Mouse (Mus musculus): ENCODE data around the gene Dph1.

Dph1 gene

DNA sequence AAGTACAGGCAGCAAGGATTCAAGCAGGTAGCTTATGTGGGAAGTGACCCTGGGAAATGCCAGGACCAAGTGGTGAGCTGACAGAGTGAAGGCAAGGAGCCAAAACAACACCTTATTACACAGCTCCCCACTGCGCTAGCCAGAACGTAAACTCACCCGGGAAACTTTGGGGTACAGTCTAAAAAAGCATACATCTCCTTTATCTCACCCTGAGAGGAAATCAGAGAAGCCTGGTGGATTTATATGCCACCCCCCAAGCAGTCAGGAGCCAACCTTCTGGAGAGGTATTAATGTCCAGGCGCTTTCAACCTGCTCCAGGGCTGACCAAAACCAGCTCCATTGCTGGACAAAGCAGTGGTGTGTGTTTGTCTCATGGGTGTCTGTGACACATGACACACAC lies 12.9 kb upstream of the Dph1 start:
- WGBS = 81% methylated on average over 4 of the region's 4 CpGs

GRCm38 (mm10) chr11:75201721-75202120 lies 10.7 kb upstream of the Dph1 start:
- 65% methylated on average over 8 of the region's 8 CpGs for WGBS

- 54% methylated on average over 12 of the region's 12 CpGs for WGBS
Measured at GRCm38 (mm10) chr11:75200935-75201334, 9.9 kb upstream of the Dph1 start.

DNA sequence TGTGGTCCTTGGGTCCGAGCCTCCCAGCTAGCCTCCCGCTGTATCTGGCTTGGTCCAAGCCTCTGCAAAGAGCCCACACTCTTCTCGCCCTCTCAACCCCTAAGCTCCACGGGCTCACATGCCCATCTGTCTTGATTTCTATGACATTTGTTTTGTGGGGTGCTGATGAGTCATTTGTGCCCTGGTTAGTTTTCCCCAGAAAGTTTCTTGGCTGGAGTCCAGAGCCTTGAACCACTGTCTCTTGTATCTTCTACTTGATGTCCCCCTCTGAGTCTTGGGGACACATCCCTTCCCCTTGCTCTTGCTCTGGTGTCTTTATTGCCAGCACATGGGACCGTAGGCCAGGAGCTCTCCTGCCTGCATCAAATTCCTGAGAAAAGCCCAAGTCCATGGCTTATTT lies 8.9 kb upstream of the Dph1 start:
- WGBS = 64% methylated on average over 5 of the region's 5 CpGs

DNA sequence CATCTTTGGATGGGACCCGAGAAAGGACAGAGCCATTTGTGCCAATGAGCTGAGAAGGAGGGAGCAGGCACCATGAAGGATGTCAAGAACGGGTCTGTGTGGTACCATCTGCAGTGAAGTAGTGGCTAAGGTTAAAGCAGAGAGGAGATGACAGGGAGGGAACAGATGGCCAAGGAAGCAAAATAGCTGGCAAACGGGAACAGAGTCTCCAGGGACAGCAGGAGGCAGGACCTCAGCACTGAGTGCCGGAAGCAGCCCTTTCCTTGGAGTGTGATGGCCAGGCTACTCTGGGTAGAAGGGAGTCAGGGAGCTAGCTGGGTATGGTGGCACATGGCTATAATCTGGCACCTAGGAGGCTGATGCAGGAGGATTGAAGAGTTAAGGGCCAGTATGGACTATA lies 7.8 kb upstream of the Dph1 start:
- WGBS = 52% methylated on average over 4 of the region's 4 CpGs

DNA sequence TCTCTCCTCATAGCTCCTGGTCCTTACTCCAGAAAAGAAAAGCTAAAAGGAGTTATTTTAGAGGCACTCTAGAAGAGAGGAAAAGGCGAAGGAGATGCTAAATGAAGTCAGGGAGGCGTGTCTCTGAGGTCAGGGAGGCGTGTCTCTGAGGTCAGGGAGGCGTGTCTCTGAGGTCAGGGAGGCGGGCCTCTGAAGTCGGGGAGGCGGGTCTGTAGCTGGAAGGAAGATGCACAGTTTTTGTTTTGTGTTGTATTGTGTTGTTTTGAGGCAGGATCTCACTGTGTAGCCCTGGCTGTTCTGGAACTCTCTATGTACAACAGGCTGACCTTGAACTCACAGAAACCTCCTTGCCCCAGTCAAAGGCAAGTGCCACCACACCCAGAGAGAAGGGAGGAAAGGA lies 6.9 kb upstream of the Dph1 start:
- WGBS = 55% methylated on average over 7 of the region's 7 CpGs

GRCm38 (mm10) chr11:75196131-75196530 lies 5.1 kb upstream of the Dph1 start:
- 57% methylated on average over 6 of the region's 6 CpGs for WGBS

GRCm38 (mm10) chr11:75194850-75195461 lies 3.9 kb upstream of the Dph1 start:
- under 1% methylated on average over 39 of the region's 39 CpGs for WGBS

- under 1% methylated on average over 52 of the region's 52 CpGs for WGBS
Measured at GRCm38 (mm10) chr11:75194121-75194849, 3.2 kb upstream of the Dph1 start.

- WGBS = 1% methylated on average over 70 of the region's 84 CpGs
Measured at GRCm38 (mm10) chr11:75193256-75194071, 2.4 kb upstream of the Dph1 start, which contains the start of gene Rtn4rl1. Rtn4rl1 (plus strand) TSS chr11:75193783.

DNA sequence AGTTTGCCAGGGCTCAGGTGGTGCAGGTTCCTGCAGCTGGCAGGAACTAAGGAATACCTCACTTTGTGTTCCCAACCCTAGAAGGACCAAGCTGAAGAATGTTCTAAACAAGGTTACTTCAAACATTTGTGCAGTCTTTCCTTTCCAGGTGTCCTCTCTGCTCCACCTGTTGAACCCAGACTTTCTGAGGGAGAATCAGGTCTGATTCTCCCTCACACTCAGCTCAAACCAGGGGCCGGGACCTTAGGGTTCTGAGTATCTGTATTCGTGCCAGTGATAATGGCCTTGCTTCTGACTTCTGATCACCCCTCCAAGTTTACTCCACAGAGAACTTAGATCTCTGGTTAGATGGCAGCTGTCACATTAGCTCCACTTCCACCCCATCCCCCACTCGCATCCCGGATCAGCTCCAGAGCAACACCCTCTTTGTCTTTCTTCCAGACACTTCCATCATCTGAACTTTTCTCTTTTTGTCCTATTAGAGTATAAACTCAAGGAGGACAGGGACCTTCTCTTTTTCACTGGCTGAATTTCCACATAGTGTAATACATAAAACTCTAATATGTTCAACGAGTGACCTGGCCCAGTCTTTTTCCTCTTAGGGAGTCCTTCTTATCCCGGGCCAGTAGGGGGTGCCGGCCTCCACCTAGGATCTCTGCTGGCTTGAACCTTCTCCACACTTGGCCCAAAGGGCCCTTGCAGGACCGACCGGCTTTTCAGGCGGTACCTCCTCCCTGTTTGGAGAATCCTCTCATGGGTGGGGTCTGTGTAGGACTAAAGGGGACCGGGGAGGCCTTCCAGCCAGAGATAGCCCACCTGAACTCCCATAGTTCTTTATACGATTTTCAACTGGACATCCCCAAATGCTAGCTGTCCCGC lies 1.5 kb upstream of the Dph1 start:
- WGBS = 22% methylated on average over 13 of the region's 13 CpGs

DNA sequence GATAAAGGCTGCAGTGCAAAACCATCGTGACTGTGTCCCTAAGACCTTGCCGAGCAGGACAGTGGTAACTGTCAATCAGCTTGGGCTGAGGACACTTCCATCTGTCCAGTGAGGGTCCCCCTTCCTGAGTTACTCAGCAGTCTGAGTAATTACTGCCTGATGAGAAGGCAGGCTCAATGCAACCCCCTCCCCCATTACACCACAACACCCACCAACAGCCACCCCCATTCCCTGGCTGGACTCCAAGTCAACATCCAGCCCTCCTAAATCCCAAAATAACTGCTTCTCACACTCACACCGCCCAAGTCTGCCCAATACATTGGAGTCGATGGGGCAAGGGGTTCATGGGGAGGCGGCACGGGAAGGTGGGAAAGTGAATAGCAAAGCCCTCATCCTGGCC lies 800 bp upstream of the Dph1 start:
- WGBS = 46% methylated on average over 6 of the region's 6 CpGs

- WGBS = 1% methylated on average over 24 of the region's 24 CpGs
Measured at GRCm38 (mm10) chr11:75190371-75190724, 693 bp downstream of the Dph1 start.

- WGBS = under 1% methylated on average over 22 of the region's 22 CpGs
Measured at GRCm38 (mm10) chr11:75189713-75190370, 1.2 kb downstream of the Dph1 start.

DNA sequence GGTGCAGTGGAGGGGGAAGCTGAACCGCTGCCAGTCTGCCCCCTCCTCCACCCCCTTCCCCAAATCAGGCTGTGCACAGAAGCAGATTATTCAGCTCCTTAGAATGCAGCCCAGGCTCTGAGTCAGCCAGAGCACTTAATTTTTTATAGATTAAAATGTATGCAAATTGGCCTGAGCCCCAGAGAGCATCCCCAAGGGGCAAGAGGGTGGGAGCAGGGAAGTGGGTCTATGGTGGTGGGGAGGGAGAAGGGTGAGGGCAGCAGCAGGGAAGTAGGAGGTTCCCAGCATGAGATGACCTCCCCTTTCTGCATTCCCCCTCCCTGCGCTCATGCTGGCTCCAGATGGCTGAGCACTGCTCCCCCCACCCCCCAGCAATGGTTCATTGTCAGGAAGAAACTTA lies 6.1 kb downstream of the Dph1 start:
- WGBS = 49% methylated on average over 2 of the region's 2 CpGs

- 54% methylated on average over 5 of the region's 5 CpGs for WGBS
Measured at GRCm38 (mm10) chr11:75184573-75184972, 6.5 kb downstream of the Dph1 start.

DNA sequence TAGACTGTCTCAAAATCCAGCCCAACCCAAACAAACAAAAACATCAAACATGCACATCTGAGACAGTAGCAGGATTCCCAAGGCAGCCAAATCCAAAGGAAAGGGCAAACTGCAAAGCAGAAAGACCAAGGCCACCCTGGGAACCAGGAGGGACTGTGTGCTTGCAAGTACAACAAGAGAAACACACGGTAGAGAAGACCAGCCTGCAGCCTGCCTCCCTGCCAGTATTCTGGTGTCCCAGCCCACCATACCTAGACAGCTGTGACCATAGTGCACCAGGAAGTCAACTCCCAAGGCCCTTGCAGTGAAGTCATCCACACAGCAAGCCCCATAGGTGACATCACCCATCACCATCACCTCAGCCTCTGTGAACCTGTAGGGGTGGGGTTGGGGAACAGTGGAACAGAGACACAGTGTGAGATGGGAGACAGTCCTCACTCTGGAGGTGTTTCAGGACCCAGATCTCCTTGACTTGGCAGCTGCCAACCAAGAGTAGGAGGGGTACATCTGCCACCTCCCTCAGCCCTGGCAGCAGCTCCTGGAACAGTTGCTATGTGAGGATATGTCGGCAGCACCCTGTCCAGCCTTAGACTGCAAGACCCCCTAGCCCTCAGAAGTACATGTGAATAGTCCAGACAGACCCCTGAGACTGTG lies 7.0 kb downstream of the Dph1 start:
- 41% methylated on average over 2 of the region's 2 CpGs for whole genome bisulfite sequencing

GRCm38 (mm10) chr11:75178672-75179208 lies 12.3 kb downstream of the Dph1 start, which contains the start of gene Ovca2:
Ovca2 (minus strand) TSS chr11:75178835.
- WGBS = under 1% methylated on average over 33 of the region's 33 CpGs

DNA sequence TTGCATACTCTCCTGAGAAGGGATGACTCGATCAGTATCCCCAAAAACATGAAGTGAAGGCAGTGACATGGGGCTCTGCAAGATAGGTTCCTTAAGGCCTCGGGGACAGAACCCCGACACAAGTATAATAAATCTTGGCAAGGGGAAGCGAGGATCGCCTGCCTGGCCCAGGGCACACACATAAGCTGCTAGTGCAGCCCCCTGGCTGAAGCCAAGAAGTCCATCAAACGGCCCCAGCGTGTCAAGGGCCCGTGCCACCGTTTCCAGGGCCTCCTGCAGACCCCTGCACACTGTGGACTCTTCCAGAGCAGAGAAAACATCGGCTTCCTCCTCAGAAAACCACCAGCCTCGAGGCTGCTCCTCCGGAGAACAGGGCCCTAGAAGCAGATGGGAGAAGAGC lies 13.0 kb downstream of the Dph1 start:
- 40% methylated on average over 12 of the region's 12 CpGs for WGBS

GRCm38 (mm10) chr11:75174574-75174973 lies 16.5 kb downstream of the Dph1 start:
- 39% methylated on average over 6 of the region's 6 CpGs for WGBS
